Mouse (Mus musculus): ENCODE data around the gene Trak2.
"Not testable (repeated sequence)": the region's sequence is repeated elsewhere in the genome, so short reads cannot be mapped to it uniquely, and the experiment has no call there.

Gene Trak2

GRCm38 (mm10) chr1:58885646-58886045 is 87.6 kb downstream of the Trak2 start:
- no peak for DNase-seq

GRCm38 (mm10) chr1:58883279-58883678 is 90.0 kb downstream of the Trak2 start:
- not testable (repeated sequence) for DNase-seq

GRCm38 (mm10) chr1:58879291-58879690 is 93.9 kb downstream of the Trak2 start:
- DNase-seq, result not testable (repeated sequence)

- not testable (repeated sequence) for DNase-seq
These were observed 96.7 kb downstream of the Trak2 start for GRCm38 (mm10) chr1:58876500-58876899.

DNA sequence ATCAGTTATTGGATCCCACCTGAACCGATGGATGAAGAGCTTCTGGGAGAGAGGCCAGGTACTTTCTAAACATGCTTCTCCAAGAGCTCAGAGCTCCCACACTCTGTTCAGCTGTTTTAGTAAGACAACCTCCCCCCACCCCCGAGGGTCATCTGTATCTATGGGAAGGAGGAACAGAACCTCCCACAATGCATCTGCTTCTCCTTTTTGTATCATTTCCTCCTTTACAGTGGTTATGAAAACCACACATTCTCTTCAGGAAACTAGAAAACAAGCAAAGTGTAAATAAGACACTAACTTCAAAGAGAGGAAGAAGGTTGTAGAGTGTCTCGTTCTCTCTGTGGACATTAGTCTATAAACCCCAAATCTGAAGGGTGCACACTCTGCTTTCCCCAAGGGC is 112.6 kb downstream of the Trak2 start:
- not testable (repeated sequence) for DNase-seq

DNA sequence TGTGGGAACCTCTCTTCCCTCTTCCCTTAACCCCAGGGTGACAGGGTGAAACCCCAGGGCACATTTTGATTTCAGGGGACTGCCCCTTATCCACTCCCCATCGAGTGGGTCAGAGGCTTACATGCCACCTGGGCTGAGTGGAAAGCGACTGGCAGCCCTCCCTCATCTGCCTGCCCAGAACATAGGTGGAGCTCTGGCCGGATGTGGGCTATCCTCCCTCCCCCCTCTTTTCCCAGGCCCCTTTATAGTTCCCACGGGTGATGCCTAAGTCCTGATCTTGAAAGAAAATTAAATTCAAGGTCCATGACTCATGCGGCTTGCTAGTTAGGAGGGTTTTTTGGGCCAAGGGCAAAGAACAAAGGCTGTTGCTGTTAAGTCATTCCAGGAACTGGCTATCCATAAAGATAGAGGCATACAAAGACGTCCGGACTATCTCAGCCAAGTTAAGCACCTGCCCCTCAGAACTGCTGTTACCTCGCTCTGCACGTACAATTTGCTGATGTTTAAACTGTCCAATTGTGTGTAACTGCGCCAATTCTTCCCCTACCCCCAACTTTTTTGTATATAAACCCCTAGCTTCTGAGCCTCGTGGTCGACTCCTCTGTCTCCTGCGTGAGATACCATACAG is 113.4 kb downstream of the Trak2 start:
- not testable (repeated sequence) for DNase-seq

GRCm38 (mm10) chr1:58859131-58859530 is 114.1 kb downstream of the Trak2 start:
- not testable (repeated sequence) for DNase-seq

DNA sequence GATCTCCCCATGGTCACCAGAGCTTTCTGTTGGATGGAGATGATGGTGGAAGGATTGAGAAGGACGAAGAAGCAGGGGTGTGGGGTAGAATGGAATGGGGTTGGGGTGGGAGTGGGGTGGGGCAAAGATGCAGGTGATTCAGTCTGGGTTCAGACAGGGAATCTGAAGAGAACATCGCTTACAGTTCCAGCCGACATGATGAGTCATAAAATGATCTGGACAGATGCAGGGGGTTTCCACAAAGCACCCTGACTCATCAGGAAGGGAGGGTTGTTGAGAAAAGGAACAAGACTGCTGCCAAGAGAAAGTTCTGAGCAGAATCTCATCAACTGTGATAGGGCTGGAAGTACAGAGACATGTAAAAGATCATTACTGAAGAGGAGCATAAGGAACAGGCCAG is 116.4 kb downstream of the Trak2 start:
- not testable (repeated sequence) for DNase-seq
